Mouse (Mus musculus) frontal cortex, postnatal 25 days (tissue): ENCODE data around the gene Rpl6.
"Not testable (repeated sequence)": the region's sequence is repeated elsewhere in the genome, so short reads cannot be mapped to it uniquely, and the experiment has no call there.

Experiments used
- DNase-seq, 2 experiments: peaks; one replicate each; pipeline ENCODE4 v3.0.0; 2022; ENCODE audit warnings: low spot score in 2 of 2

Gene Rpl6

GRCm38 (mm10) chr5:121224856-121225255, 20.6 kb downstream of the Rpl6 start:
- no peak for DNase-seq

- DNase-seq, result no peak
These were observed 21.6 kb downstream of the Rpl6 start for GRCm38 (mm10) chr5:121225854-121226253.

DNA sequence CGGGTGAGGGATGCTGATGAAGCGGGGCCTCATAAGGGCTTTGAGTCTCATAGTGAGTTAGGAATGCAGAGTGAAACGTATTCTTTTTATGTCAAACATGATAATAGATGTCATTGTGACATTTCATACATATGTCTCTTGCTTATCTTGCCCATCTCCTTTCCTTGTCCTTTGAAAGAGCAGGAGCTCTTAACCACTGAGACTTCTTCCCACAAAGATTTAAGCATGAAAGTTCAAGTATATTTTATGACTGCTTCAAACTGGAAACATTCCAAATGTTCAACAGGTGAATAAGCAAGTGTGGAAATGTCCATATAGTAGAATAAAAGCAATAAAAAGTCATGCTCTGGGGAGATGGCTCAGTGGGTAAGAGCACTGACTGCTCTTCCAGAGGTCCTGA, 22.1 kb downstream of the Rpl6 start:
- no peak for DNase-seq

DNA sequence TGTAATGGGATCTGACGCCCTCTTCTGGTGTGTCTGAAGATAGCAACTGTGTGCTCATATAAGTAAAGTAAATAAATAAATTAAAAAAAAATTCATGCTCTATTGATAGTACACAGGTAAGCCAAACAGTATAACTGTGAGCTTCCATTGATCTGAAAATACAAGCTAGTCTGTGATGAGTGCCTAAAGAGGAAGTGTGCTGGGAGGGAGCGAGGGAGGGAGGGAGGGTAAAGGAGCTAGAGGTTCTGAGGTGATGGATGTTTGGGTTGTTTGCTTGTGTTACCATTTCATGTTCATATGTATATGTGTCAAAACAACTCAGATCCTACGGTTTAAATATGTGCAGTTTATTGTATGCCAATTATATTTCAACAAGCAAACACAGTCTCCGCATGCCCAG, 22.6 kb downstream of the Rpl6 start:
- no peak for DNase-seq

DNA sequence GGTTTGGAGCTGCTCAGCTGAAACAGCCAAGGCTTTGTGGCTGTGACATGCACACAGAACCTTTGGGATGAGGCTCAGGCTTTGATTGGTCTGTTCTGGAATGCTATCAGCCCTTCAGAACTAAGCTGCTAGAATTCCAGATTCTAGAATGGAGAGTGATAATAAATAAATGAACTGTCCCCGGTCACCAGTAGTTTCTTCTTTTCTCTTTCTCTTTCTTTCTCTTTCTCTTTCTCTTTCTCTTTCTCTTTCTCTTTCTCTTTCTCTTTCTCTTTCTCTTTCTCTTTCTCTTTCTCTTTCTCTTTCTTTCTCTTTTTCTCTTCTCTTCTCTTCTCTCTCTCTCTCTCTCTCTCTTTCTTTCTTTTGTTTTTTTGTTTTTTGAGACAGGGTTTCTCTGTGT, 23.0 kb downstream of the Rpl6 start:
- DNase-seq, result not testable (repeated sequence)

- no peak for DNase-seq
These were observed 24.9 kb downstream of the Rpl6 start for GRCm38 (mm10) chr5:121229182-121229581.

DNA sequence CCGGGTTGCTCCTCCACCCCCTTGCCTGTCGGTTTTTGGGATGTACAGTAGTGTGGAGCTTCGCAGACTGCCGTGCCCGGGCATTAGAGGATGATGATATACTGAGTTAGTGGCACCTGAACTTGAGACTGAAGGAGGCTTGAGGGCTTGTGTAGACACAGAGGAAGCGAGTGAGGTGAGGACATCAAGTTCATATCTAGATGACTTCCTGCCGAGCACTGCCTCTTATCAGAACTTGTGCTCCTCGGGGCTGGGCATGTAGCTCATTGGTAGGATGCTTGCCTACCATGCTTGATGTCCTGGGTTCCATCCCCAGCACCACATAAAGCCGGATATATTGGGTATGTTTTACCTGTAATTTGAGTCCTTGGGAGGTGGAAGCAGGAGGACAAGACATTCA, 26.5 kb downstream of the Rpl6 start:
- no peak for DNase-seq

DNA sequence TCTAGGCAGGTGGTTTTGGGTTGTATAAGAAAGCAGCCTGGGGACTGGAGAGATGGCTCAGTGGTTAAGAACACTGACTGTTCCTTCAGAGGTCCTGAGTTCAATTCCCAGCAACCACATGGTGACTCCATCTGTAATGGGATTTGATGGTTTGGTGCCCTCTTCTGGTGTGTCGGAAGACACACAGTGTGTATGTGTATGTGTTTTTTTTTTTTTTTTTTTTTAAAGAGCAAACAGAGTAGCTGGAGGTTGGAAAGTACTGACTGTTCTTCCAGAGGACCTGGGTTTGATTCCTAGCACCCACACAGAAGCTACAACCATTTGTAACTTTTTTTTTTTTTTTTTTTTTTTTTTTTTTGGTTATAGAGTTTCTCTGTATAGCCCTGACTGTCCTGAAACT, 28.5 kb downstream of the Rpl6 start:
- no peak for DNase-seq

GRCm38 (mm10) chr5:121233726-121234125, 29.4 kb downstream of the Rpl6 start:
- no peak for DNase-seq

- DNase-seq, result no peak
These were observed 31.9 kb downstream of the Rpl6 start for GRCm38 (mm10) chr5:121236171-121236570.

DNA sequence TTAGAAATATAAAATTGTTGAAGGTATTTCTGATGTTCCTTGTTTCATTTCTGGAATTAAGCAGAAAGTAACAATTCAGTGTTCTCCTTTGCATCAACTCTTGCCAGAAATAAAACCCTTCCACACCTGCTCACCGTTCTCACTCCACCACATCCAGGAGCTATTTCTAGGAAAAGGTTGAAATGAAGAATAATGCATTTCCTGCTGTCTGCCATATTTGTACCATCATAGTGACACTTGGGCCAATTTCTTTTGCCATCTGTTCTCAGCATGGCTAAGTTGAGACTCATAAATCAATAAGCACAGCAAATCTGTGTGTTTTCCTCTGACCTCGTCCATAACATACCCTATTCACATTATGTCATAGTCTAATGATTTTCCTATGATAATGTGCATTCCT, 33.9 kb downstream of the Rpl6 start:
- no peak for DNase-seq

GRCm38 (mm10) chr5:121239846-121240245, 35.6 kb downstream of the Rpl6 start:
- DNase-seq, result no peak

GRCm38 (mm10) chr5:121241182-121241581, 36.9 kb downstream of the Rpl6 start:
- DNase-seq, result no peak

GRCm38 (mm10) chr5:121242261-121242660, 38.0 kb downstream of the Rpl6 start:
- no peak for DNase-seq

- DNase-seq, result no peak
These were observed 38.4 kb downstream of the Rpl6 start for GRCm38 (mm10) chr5:121242701-121243100.

DNA sequence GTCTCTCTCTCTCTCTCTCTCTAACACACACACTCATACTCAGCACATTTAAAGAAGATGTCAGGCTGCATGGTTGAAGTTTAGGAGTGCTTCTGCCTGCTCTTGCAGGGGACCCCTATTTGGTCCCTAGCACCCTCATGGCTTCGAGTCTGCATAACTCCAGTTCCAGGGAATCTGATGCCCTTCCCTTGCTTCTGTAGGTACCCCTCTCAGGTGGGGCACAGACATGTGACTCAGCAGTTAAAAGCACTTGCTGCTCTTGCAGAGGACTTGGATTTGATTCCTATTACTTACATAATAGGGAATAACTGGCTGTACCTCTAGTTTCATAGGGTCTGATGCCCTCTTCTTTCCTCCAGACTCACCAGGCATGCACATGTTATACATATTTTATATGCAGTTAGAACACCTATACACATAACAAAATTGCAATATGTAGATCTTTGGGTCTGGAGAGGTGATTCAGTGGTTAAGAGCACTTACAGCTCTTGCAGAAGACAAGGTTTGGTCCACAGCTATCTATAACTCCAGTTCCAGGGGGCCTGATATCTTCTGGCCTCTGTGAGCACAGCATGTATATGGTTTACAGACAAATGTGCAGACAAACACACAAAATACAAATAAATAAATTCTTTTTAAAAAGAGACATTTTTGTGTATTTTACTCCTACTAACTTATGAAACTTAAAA, 39.5 kb downstream of the Rpl6 start:
- no peak for DNase-seq

GRCm38 (mm10) chr5:121244365-121244731, 40.1 kb downstream of the Rpl6 start:
- DNase-seq, result no peak

DNA sequence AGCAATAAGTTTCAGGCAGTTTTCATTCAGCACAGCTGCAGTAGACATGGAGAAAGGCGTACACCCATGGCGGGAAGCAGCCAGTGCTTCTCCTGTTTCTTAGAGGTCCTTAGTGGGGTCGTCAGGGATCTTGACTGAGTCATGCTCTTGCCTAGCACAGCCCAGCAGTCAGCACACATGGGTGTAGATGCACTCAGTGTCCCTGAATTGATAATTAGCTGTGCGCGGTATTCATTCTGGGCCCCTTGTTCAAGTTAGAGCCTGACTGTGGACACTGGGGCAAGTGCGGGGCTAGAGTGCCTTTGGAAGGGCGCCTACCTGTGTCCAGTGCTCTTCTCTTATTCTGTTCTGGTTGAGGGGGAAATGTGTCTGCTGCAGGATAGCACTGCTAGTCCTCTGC, 40.9 kb downstream of the Rpl6 start:
- no peak for DNase-seq

GRCm38 (mm10) chr5:121248766-121249394, 44.6 kb downstream of the Rpl6 start:
- no peak for DNase-seq

DNA sequence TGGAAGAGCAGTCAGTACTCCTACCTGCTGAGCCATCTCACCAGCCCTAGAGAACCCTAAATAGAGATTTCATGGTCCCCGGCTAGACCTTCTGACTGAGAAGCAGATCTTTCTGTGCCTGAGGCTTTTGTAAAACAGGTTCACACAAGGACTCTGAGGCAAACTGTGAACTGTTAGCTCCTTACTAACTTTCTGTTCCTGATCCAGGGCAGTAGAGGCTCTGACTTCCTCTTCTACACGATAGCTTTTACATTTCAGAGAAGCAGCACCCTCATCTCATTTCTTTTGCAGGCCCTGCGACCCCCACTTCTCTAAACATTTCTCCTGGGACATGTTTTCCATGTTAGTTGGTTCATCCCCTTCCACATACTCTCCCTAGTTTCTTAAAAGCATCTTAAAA, 45.4 kb downstream of the Rpl6 start:
- no peak for DNase-seq

DNA sequence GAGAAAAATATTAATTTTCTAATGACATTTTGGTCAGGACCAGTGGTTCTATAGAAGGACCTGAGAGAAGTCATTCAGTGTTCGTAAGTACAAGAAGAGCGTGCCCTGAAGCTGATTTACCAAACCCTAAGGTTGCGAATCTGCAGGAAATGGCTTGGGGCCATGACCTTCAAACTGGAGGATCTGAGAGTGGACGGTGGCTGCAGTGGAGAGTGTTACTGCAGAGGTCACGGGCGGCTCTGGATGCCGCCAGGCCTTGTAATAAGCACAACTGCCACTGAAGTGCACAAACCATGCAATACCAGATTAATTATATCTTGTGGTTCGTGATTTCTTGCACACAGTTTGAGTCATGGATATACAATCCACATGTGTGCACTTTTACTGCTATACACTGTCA, 47.5 kb downstream of the Rpl6 start:
- no peak for DNase-seq

- DNase-seq, result no peak
These were observed 49.7 kb downstream of the Rpl6 start for GRCm38 (mm10) chr5:121253816-121254497.

DNA sequence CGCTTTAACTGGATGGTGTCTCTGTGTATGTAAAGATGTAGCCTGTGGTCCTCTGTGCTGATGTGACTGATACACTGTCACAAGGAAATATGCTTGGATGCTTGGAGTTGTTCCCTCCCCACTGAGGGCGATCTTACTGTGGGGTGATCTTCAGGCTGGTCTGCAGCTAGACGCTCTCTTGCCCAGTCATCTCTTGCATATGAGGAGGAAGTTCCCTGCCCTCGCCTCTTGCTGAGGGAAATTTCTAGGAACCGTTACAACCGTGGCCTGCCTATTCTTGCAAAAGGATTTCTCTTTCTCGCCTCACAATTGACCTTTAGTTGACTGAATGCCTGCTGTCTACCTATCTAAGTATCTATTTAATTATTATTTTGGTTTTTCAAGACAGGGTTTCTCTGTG, 50.7 kb downstream of the Rpl6 start:
- no peak for DNase-seq
